8 mouse cellular contexts compared by ENCODE assay signal in genomic region chr17:66448421-66449405, GRCm38 (mm10). TPM values are rescaled to one million over a fixed set of nuclear protein-coding genes. Genes with fewer than 3 reads are reported as not detected.
A peak's percentile ranks its signal among the peaks of the same experiment; 100 is the strongest.
DNase-seq lines count a peak whose midpoint lies in the region; ATAC-seq and TF ChIP-seq lines count a peak whose summit lies in the region.

No protein-coding gene starts in this region.

- no peaks in the 10 kb centered on the region for H3K9me3 ChIP-seq in heart, embryonic 10.5 days
- H3K9me3 ChIP-seq in kidney, embryonic 14.5 days (ENCODE audit: control insufficient read depth, low read length), result no peaks in the 10 kb centered on the region
- H3K9me3 ChIP-seq in liver, postnatal 0 days (ENCODE audit: low read length), result no peaks in the 10 kb centered on the region

- H3K4me1 ChIP-seq in spleen, adult 2 months (ENCODE audit: control insufficient read depth, insufficient read depth, insufficient read length), result peaks cover 11% of the 10 kb centered on the region
- H3K4me1 ChIP-seq in heart, embryonic 10.5 days, result peaks cover 40% of the 10 kb centered on the region
- peaks cover 25% of the 10 kb centered on the region; the same call in 1 of the 2 replicates for H3K4me1 ChIP-seq in kidney, embryonic 14.5 days (ENCODE audit: control insufficient read depth, insufficient read depth, low read length)
- H3K4me1 ChIP-seq in liver, postnatal 0 days (ENCODE audit: insufficient read depth), result peaks cover 9% of the 10 kb centered on the region; the same call in 1 of the 2 replicates

- TF ChIP-seq POLR2A in spleen, adult 2 months (IDR thresholded peaks at IDR 0.05; ENCODE audit: low read depth, low read length), result no peak

- peak overlapping the region; percentile 82 for H3K9ac ChIP-seq in kidney, embryonic 14.5 days (ENCODE audit: low read depth, low read length)
- H3K9ac ChIP-seq in liver, postnatal 0 days (replicated peaks), result no peak overlapping the region

- H3K4me3 ChIP-seq in spleen, adult 2 months (ENCODE audit: extremely low read depth, insufficient read depth, insufficient read length), result peak overlapping the region; percentile 40; the same call in 1 of the 2 replicates
- H3K4me3 ChIP-seq in heart, embryonic 10.5 days, result peak overlapping the region; percentile 84
- H3K4me3 ChIP-seq in kidney, embryonic 14.5 days (ENCODE audit: low read length), result peak overlapping the region; percentile 74
- H3K4me3 ChIP-seq in liver, postnatal 0 days (ENCODE audit: low read depth, low read length), result peak overlapping the region; percentile 58

- 3% methylated on average over 124 of the region's 136 CpGs for WGBS in spleen, adult 2 months
- WGBS in heart, embryonic 10.5 days, result under 1% methylated on average over 135 of the region's 136 CpGs
- under 1% methylated on average over 108 of the region's 136 CpGs for WGBS in kidney, embryonic 14.5 days
- WGBS in liver, postnatal 0 days (ENCODE audit: insufficient replicate concordance), result 4% methylated on average over 86 of the region's 136 CpGs

- peaks cover 24% of the 10 kb centered on the region for H3K27me3 ChIP-seq in spleen, adult 2 months (ENCODE audit: control insufficient read depth, insufficient read depth, low read length)
- H3K27me3 ChIP-seq in heart, embryonic 10.5 days (ENCODE audit: insufficient read depth, poor library complexity, severe bottlenecking), result peaks cover 46% of the 10 kb centered on the region
- peaks cover 4% of the 10 kb centered on the region; the same call in 1 of the 2 replicates for H3K27me3 ChIP-seq in kidney, embryonic 14.5 days (ENCODE audit: control insufficient read depth, insufficient read depth, low read length)
- H3K27me3 ChIP-seq in liver, postnatal 0 days (ENCODE audit: insufficient read depth, low read length), result peaks cover 65% of the 10 kb centered on the region

- H3K36me3 ChIP-seq in spleen, adult 2 months (ENCODE audit: control insufficient read depth, insufficient read depth, low read length), result no peaks in the 10 kb centered on the region
- H3K36me3 ChIP-seq in heart, embryonic 10.5 days, result no peaks in the 10 kb centered on the region
- no peaks in the 10 kb centered on the region for H3K36me3 ChIP-seq in kidney, embryonic 14.5 days (ENCODE audit: control insufficient read depth, insufficient read depth, low read length)
- no peaks in the 10 kb centered on the region for H3K36me3 ChIP-seq in liver, postnatal 0 days (replicated peaks; ENCODE audit: insufficient read depth, low read length)

- peak; percentile 34 for ATAC-seq in kidney, embryonic 14.5 days (ENCODE audit: low FRiP score, low TSS enrichment)
- ATAC-seq in liver, postnatal 0 days, result peak; percentile 29; the same call in 1 of the 2 replicates

- DNase-seq in spleen, adult 2 months (ENCODE audit: low read depth in 1 of 2, low spot score in 2 of 2), result no peak
- DNase-seq in spleen, adult 12 weeks (ENCODE audit: low spot score), result no peak
- peak; percentile 71 for DNase-seq in embryo, embryonic 11 days
- peak; percentile 78 for DNase-seq in heart, embryonic 10.5 days (ENCODE audit: low spot score)
- peak; percentile 18 for DNase-seq in liver, postnatal 0 days
- DNase-seq in ovary, postnatal 36 days (ENCODE audit: low spot score), result peak; percentile 64
- no peak for DNase-seq in frontal cortex, adult 2 months (ENCODE audit: extremely low spot score in 1 of 2, low spot score in 1 of 2)

- no peak for TF ChIP-seq CTCF in spleen, adult 2 months (IDR thresholded peaks at IDR 0.05; ENCODE audit: extremely low read depth, insufficient read depth, insufficient read length, insufficient replicate concordance)
- TF ChIP-seq CTCF in liver, postnatal 0 days (IDR thresholded peaks at IDR 0.05; ENCODE audit: low read depth), result peak; percentile 35

- no peak for TF ChIP-seq EP300 in liver, postnatal 0 days (IDR thresholded peaks at IDR 0.05; ENCODE audit: low read depth)

- no peak overlapping the region for H3K27ac ChIP-seq in spleen, adult 2 months (ENCODE audit: insufficient read depth, low read length)
- H3K27ac ChIP-seq in heart, embryonic 10.5 days, result peak overlapping the region; percentile 89
- H3K27ac ChIP-seq in kidney, embryonic 14.5 days (ENCODE audit: low read depth, low read length), result peak overlapping the region; percentile 74; the same call in 1 of the 2 replicates
- no peak overlapping the region for H3K27ac ChIP-seq in liver, postnatal 0 days (ENCODE audit: low read depth)

- peak overlapping the region; percentile 99 for H3K4me2 ChIP-seq in kidney, embryonic 14.5 days (replicated peaks; ENCODE audit: low read depth, low read length)
- H3K4me2 ChIP-seq in liver, postnatal 0 days (ENCODE audit: low read depth, low read length), result peak overlapping the region; percentile 86

RNA-seq across cellular contexts. Expression of gene Mtcl1, which starts 0.8 kb away (rescaled TPM):
- 0.08 TPM in 2 replicates for polyA plus RNA-seq in spleen, adult 2 months (2012; rRNA removed)
- polyA plus RNA-seq in heart, embryonic 10.5 days (2016; fragmentation: Nextera tagmentation; extraction: Ambion mirVana), result 2.4 and 3.7 TPM in 2 replicates
- polyA plus RNA-seq in kidney, embryonic 14.5 days (2014; fragmentation: Nextera tagmentation; extraction: Ambion mirVana), result 6.3 and 6.8 TPM in 2 replicates
- 0.13 and 0.14 TPM in 2 replicates for polyA plus RNA-seq in liver, postnatal 0 days (2015; fragmentation: Nextera tagmentation; extraction: Ambion mirVana)
- 35.6 and 38.5 TPM in 2 replicates for polyA plus RNA-seq in frontal cortex, adult 2 months (2012; rRNA removed)

Comparison
In these comparisons a context has a peak if more than half of its experiments do, and no peak if none do; other contexts are left out.
1. DNase-seq: peak in embryo, embryonic 11 days (single experiment), heart, embryonic 10.5 days (single experiment), liver, postnatal 0 days (single experiment) and ovary, postnatal 36 days (single experiment); none in spleen, adult 2 months (0 of 2), spleen, adult 12 weeks (single experiment) and frontal cortex, adult 2 months (0 of 2).
2. H3K27ac ChIP-seq: peak in heart, embryonic 10.5 days (single experiment) and kidney, embryonic 14.5 days (single experiment); none in spleen, adult 2 months (single experiment) and liver, postnatal 0 days (single experiment).
3. Peak in every context shown above with its lines, with median percentiles within 50 percentile points of each other: H3K4me3 ChIP-seq.